Mouse (Mus musculus) lung, postnatal 4 days (tissue): ENCODE results near the gene 5330417H12Rik.
A peak's percentile ranks its signal among the peaks of the same experiment; 100 is the strongest.

ENCODE experiments used
- DNase-seq, 2 experiments: peaks; one replicate each; pipeline ENCODE4 v3.0.0; 2021

5330417H12Rik gene

DNA sequence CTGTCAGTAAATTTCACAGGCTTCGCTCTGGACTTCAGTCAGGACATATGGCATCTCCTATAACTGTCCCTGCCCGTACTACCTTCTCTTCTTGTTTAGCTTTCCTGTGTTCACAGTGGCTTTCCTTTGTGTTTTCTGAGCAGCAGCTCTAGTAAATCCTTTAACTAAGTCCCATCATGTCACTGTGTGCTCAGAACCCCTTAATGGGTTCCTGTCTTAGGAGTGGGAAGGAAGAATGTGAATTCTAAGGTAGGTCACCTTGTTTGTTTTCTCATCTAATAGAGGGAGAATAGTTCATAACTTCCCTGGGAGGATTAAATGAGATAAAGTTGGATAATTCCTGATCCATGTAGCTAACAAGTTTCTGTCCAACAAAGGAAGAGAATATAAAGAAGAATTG lies at the start of gene 5330417H12Rik:
Gene 5330417H12Rik (minus strand): TSS at position 101 of the 400 bp plus-strand sequence.
- DNase-seq = no peak

DNA sequence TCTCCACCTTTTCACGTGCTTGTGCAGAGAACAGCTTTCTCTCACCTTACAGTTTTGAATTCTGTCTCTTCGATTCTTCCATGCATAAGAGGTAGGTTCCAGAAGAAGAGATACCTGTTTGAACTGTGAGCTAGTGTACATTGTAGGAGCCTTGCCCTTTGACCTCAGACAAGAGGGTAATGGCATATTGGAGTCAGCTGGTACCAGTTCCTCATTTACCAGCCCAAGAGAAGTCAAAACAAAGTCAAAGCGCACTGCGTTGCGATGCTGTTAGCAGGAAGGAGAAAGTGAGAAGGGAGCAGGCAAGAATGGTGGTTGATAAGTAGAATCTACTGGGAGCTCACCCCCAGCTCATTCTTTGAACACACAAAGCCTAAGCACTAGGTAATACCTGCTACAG lies 43.6 kb upstream of the 5330417H12Rik start:
- DNase-seq = no peak

DNA sequence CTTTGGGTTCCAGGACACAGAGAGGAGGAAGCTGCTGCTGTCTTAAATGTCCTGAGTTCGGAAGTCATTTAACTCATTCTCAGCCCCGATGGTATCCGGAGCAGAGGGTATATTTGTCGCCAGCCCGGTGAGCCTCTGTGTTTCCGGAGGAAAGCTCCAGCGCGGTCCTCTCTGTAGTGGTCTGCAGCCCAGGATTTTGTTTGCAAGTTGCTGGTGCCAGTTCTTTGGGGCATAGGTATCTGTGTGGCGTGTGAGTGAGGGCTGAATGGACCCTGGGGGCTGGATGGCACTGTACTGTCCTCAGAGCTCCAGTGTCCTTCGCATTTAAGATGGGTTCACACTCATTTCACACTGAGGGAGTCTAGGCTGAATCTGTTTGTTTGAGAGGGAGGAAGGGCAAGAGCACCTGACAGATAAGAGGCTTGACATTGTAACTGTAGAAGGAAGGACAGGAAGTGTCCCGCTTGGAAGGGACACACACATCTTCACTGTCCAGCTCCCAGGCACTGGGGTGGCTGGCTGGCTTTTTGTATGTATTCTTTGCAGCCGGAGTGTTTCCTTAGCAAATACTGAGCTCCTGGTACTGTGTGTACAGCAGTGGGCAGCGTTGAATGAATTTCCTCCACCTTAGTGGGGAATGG lies 41.4 kb upstream of the 5330417H12Rik start:
- DNase-seq = peak in 1 of 2 experiments; percentile 29

DNA sequence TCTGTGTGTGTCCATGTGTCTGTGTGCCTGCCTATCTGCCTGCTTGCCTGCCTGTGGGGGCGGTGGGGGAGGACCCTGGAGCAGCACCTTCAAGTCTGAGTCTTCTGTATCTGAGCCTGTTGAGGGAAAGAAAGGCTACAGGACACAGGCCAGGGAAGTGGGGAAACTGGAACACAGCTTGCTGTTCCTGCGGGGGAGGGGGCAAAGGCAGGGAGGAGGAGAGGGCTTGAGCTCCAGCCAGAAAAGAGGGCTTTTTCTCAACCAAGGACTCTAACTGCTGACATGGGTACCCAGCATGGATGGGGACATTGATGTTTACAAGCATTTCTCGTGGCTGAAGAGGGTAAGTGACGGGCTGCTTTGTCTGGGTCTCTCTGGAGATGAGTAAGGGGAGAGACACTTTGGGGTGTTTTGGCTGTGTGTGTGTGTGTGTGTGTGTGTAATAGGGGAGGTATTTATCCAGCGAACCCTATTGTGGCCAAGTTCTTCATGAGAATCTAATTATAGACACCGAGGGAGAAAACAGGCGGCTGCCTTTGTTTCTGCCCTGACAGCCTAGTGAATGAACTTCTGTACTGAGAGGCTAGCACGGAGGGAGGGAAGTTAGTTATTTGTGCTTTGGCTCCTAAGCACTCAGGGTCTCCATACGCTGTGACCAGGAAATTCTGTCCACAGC lies 40.8 kb upstream of the 5330417H12Rik start:
- peak; percentile 58 to 72 for DNase-seq

DNA sequence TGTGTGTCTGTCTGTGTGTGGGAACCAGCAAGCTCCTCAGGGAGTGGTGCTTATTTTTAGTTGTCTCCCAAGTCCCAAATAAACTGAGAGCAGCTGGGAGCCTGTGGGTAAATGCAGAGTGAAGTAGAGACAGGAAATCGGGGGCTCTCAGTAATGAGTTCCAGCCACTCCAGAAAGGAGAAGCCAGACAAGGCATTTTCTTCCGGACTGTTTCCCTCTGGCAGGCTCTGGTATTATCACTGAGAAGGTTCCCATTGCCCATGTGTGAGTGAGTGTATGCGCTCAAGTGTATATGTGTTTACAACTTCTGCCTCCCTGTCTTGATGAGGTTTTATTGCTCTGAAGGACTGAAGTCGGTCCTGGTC lies 40.2 kb upstream of the 5330417H12Rik start:
- DNase-seq = no peak

DNA sequence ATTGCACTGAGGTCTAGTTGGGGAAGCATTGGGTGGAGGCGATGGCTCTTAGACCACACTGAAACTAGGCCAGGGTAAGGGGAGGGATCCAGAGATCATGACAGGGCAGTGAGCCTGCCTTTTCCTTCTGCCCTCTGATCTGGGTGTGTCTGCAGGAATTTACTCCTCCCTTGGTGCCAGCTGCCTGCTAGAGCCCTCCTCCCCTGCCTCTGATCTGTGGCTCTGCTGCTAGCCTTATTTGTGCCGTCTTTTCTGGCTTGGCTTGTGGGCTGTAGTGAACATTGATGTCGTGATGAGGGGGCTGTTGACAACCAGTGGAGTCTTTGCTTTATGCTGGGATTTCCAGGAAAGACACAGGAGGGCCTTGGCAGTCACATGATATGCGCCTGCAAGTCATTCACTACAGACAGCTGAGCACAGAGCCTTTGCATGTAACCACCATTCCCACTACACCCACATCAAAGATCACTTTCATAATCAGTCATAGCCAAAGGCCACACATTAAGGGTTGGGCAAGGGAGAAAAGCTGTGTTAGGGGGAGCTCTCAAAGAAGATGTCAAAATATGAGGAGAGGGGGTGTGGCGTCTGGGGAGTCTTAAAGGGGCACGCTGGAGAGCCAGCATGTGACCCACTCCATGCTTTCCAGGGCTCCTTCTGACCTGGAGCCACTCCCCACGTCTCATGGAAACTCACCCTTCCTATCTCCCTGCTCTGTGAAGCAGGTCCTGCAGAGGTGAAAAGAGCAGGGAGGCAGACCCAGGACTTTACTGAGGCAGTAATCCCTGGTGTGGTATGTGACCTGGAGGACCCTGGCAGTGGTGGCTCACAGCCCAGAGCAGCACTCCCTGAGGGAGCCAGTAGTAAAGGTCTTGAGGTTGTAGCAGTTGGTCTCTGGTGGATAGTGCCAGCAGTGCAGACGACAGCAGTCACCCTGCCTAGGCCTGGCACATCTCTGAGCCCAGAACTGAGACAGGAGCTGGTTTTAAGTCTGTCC lies 39.4 kb upstream of the 5330417H12Rik start:
- peak; percentile 61 to 83 for DNase-seq

DNA sequence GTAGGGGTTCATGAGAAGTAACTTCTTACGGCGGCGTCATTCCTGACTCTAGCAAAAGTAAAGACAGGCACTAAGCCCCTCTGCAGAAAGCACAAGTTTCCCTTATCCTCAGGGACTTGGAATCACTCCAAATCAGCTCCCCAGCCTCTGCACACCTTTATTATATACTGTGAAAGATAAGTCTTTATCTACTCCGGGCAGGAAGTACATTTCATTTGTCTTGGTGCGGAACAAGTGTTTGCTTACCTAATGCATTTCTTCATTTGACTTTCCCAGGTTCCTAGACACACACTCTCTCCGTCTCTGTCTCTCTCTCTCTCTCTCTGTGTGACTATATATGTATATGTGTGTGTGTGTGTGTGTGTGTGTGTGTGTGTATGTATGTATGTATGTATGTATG lies 38.7 kb upstream of the 5330417H12Rik start:
- no peak for DNase-seq

DNA sequence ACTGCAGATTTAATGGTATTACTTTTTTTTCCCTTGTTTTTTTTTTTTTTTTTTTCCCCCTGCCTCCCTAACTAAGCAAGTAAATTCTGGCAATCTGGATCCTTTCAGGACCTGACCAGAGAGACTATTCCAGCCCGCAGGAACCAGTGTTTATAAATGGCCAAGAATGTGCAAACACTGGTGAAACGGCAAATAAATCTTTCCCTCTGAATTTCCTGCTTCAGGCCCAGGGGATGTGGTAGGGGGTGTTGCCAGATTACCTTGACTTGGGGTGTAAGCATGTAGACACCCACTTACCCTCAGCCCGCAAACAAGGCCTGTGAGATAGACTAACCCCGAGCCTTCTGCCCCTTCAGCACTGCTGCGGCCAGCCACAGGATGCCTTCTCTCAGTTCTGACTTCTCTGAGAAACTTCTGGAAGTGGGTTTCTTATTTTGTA lies 36.9 kb upstream of the 5330417H12Rik start:
- DNase-seq = no peak

DNA sequence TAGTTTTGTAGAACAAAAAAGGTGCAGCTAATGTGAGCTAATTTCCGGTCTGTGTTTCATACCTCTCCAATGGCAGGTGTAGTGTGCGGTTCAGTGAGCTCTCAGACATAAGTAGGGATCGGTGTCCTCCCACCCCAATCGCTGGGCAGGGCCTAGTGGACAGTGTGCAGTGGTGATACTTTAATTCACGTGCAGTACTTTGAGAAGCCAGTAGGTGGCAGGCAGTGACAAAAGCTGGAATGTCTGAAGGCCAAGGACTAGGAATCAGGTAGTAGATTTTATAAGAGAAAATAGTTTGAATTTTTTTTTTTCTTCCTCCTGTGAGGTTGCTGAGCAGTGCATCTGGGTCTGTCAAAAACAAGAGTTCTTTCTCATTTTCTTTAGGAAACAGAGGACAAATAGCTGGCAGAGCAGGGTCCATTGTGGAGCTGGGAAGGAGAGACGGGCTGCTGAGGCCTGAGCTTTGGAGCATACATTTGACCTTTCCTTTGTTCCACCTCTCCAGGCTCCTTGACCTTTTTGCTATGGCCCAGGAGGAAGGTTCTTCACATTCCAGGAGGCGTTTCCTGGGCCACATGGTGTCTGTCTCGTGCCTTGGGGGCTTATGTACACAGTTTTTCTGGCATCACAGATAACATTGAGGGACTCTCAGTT lies 36.4 kb upstream of the 5330417H12Rik start:
- DNase-seq = peak; percentile 56 to 82

DNA sequence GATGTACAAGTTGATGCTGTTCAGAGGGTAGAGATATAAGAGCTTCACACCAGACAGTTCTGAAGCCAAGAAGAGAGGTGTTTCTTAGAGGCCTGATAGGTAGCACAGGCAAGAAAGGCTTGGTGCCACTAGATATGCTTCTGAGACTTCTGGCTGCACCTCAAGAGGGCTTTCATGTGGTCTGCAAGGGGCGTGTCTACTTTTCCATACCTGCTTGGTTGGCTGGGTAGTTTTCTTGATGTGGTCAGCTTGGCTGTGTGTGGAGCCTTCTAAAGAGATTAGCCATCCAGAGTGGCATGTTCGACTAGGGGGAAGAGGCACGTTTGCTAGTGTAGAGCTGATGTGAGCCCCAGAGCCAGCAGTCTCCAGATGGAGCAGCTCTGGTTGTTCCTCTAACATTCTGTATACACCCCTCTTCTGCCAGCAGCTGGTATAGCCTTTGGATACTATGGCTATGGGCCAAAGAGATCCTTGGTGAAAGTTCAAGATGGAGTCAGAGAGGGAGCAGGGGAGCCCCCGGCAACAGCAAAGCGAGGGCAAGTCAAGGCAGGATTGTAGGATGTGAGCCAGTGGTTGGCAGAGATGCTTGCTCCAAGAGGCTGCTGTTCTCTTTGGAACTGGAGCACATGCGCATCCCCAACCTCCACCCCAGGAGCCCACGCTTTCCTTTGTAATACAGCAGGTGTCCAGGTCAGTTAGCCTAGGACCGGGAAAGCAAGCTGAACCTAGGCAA lies 34.4 kb upstream of the 5330417H12Rik start:
- peak in 1 of 2 experiments; percentile 24 for DNase-seq

DNA sequence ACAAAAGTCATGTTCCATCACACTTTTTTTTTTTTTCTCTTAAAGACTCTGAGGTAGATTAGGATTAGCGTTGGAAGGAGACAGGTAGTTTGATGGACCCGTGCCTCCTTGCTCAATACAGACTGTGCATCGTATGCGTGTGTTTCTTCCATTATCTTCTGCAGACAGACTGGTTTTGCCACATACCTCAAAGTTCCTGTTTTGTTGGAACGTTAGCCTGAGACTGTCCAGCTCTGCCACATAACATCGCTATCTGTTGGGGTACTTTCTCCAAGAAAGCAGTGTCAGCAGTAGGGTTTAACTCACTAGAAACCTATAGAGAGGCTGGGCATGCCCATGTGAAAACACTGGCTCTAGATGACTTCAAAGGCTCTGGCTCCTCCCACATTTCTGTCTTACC lies 31.5 kb upstream of the 5330417H12Rik start:
- no peak for DNase-seq

DNA sequence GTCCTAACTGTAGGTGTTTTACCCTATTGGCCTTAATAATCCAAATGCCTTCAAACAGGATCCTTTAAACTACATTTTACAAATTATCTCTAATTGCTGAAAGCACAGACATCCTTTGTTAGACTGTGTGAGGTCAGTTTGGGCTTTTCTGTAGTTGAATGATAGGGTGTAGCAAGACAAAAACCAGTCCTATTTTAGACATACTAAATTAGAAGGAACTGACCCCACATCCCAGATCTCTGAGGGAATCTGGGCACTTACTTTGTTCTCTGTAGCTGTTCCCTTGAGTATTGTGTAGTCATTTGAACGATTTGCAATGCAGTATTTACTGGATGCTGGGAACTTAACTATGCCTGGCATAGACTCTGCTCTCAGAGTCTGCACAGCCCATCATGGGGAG lies 26.9 kb upstream of the 5330417H12Rik start:
- no peak for DNase-seq

DNA sequence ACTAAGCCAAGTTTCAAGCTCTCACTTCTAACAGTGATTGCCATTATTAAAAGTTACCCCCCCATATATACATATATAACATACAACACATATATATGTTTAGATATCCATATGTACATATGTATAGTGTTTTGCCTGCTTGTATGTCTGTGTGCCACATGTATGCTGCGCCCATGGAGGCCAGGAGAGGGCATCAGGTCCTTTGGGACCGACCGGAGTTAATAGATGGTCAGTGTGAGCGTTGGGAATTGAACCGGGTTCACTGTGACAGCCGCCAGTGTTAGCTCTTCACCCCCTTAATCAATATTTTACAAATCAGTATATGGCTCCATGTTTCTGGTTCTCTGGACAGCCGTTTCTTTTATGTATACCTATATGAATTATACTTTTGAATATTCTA lies 25.0 kb upstream of the 5330417H12Rik start:
- DNase-seq = no peak

DNA sequence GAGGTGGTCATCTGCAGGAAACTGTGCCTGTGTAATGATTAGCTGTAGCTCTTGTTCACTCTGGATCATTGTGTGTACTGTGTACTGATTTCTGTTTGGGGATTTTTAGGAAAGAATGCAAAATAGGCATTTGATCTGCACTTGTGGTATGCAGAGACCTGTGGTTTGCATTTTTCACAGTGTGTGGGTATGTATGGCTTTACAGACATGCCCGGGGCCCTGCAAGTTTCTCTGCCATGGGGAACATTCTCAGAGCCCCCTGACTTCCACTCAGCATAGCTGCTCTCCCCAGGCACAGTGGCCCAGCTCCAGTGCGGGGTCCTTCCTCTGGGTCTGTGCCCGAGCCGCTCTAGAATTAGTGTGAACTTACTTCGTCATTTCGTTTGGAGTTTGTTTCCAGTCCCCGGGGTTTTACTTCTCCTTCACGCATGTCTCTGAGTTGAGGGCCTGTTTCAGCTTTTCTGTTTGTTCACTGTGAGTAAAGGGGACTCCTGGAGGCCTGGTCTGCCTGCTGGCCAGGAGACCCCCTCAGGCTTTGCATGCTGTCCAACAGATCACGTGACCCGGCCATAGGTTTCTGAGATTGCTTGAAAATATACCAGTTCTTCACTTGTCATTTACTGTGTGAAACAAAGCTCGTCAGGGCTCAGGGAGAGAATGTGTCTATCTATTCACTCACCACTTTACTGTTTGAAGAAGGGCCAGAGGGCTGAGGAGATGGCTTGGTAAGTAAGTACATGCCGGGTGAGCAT lies 24.2 kb upstream of the 5330417H12Rik start:
- DNase-seq = no peak

DNA sequence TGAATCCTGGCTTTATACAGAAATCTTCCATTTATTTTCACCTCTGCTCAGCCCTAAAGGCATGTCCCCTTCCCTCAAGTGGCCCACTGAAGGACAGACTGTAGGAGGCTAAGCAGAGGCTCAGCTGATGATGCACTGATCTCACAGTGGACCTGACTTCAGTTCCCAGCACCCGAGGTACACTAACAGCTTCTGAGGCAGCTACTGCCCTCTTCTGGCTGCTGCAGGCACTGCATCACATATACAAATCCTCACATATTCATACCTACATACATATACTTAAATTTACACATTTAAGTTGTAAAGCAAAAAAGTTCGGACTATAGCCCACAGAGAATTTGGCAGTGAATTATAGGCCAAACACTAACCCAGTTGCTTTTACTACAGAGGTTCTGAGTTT lies 20.0 kb upstream of the 5330417H12Rik start:
- no peak for DNase-seq

DNA sequence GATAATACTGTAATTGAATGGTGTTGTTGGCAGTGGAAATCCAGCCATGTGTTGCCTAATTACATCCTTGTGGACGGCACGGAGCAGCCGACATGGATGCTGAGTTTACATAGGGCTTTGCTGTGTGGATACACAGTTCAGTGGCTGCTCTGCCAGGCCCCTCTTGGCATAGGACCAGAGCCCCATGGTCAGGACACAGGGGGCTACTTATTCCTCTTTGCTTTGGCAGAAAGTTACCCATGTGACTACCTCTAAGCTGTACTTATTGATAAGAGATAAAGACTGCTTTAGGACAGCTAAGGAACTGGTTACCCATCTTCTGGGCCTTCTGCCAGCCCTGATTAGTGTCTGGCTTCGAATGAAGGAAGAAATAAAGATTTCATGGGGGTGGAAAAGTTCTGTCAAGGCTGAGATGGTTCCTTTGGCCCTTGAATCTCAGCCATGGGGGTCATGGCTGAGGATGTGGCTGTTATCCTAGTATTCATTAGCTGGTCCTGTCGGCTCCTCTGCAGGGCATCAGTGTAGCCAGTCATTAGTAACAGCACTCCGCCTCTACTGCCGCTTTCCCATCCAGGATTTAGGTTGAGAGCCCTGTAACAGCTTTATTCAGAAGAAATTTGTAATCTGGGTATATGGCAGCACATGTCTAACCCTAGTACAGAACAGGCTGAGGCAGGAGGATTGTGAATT lies 17.8 kb upstream of the 5330417H12Rik start:
- no peak for DNase-seq

DNA sequence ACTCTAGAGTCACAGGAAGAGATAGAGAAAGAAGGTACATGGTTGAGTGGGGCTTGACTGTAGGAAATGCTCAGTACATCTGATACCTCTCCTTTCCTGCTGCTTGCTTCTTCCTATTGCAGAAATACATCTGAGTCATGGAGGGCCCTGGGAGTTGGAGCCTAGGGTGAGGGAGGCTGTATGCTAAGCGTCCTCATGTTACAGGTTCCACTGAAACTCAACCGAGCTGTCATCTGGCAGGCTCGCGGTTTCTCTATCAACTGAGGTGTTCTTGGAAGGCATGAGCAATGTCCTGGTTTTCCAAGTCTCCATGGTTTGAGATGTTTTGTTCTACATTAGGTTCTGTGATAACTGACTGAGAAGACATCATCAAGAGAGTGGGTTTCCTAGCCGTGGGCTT lies 13.1 kb upstream of the 5330417H12Rik start:
- DNase-seq = no peak

DNA sequence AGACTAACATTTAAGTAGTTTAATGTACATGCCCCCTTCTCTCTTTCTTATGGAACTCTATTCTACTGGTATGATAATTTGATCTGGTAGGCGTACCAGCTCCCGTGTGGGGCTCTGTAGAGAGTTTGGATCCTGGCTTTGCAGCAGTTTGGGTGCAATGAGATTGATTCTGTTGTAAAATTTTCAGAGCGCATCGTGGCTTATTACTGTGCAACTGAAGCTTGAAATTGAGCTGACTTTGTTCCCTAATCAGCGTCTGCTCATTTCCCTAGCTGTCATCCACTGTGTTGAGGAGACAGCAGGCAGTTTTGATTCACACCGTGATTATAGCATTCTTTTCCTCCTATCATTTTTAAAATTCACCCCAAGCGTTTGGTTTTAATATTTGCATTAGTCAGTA lies 12.4 kb upstream of the 5330417H12Rik start:
- no peak for DNase-seq

DNA sequence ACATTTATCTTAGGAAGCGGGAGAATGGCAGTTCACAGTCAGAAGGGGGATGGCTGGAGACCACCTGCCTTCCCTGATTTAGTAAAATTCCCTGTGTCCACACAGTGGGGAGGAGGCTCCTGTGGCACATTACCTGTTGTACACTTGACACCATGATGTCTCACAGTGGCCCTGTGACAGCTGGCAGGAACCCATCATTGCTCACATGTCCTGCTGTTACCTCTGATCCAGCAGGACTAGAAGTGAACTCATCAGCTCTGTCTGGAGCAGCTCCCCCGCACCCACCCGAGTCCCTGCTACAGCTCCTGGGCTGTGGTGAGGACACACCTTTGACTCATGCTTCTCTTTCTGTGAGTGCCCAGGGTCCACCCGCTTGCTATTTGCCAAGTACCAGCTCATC lies 8.2 kb upstream of the 5330417H12Rik start:
- no peak for DNase-seq

DNA sequence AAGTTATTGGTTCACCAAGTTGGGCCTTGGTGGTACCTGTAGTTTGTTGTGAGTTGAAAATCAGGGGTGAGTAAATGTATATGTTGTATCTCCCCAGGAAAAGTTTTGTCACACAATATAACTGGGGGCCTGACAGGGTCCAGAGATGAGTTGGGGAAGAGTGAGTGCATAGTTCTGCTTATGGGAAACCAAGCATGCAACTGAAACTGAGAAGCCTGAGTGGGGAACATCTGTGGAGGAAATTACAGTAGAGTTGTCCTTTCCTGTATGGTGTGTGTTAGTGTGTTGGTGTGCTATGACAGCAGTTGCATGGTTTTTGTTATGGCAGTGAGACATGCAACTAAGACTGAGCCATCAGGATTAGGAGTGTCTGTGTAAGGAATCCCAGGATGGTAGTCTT lies 3.4 kb upstream of the 5330417H12Rik start:
- DNase-seq = no peak

DNA sequence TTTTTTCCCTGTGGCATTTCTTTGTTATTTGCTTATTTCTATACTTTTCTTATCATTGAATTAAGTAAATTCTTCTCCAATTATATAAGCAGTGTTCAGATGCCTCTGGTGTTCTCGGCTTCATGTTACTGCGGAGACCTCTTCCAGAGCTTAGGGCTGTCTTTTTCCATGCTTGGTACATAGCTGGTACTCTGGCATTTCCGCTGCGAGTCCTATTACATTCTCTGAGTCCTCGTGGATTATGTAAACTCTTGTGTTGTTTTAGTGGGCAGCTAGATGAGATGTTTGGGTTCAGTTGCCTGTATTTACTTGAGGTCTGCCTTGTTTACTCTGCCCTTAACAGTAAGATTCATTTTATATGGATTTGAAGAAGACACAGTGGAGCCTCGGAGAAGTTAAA lies 820 bp upstream of the 5330417H12Rik start:
- DNase-seq = no peak
